Mouse (Mus musculus) ES-E14 (cell line): ENCODE measurements around the gene Cox19. TPM values are rescaled to one million over a fixed set of nuclear protein-coding genes. Genes with fewer than 3 reads are reported as not detected.
"Not testable (repeated sequence)": the region's sequence is repeated elsewhere in the genome, so short reads cannot be mapped to it uniquely, and the experiment has no call there.

Experiments
- DNase-seq: peaks from one replicate; pipeline ENCODE4 v3.0.0-alpha.2; 2013; ENCODE audit warnings: low read depth, low spot score
- H3K27ac ChIP-seq: 2 replicates; pipeline ENCODE4 v1.5.1; 2012; ENCODE audit warnings: low read depth, mild to moderate bottlenecking, low read length, moderate library complexity, mixed read lengths; ENCODE audit not compliant: poor library complexity, insufficient read depth, severe bottlenecking
- H3K36me3 ChIP-seq: 2 replicates; pipeline ENCODE4 v1.6.1; 2012; ENCODE audit warnings: mild to moderate bottlenecking, low read length, moderate library complexity, mixed read lengths; ENCODE audit not compliant: control insufficient read depth, poor library complexity, insufficient read depth, severe bottlenecking
- H3K4me1 ChIP-seq, 2 experiments: fragments of 150-350 bp in 1 of 2; sonication (generic) in 1 of 2; 2 replicates each; pipeline ENCODE4 v1.6.1; 2012; ENCODE audit warnings: low read length in 2 of 2, mild to moderate bottlenecking in 1 of 2, mixed read lengths in 1 of 2; ENCODE audit not compliant: control insufficient read depth in 2 of 2, insufficient read depth in 2 of 2, poor library complexity in 1 of 2
- H3K4me3 ChIP-seq, 2 experiments: fragments of 150-350 bp in 1 of 2; sonication (generic) in 1 of 2; 2 replicates each; pipeline ENCODE4 v1.5.1; 2012; ENCODE audit warnings: low read length in 2 of 2, low read depth in 1 of 2, mild to moderate bottlenecking in 1 of 2, mixed read lengths in 1 of 2; ENCODE audit not compliant: insufficient read depth in 1 of 2, poor library complexity in 1 of 2, severe bottlenecking in 1 of 2
- H3K9ac ChIP-seq: 2 replicates; pipeline ENCODE4 v1.6.1; 2012; ENCODE audit warnings: low read depth, mild to moderate bottlenecking, low read length, mixed read lengths; ENCODE audit not compliant: poor library complexity, insufficient read depth, severe bottlenecking
- H3K9me3 ChIP-seq: fragments of 150-350 bp; sonication (generic); 2 replicates; pipeline ENCODE4 v1.6.1; 2012; ENCODE audit warnings: low read depth, mild to moderate bottlenecking, low read length; ENCODE audit not compliant: control insufficient read depth, insufficient read depth
- CHD2 ChIP-seq: IDR thresholded peaks from 2 replicates; pipeline ENCODE4 v1.6.1; 2014; ENCODE audit warnings: mild to moderate bottlenecking, low read depth, low read length, inconsistent platforms
- HCFC1 ChIP-seq: IDR thresholded peaks from 2 replicates; pipeline ENCODE4 v1.6.1; 2012; ENCODE audit warnings: low read length, inconsistent platforms, borderline replicate concordance; ENCODE audit not compliant: insufficient read depth
- MAFK ChIP-seq: IDR thresholded peaks from 2 replicates; pipeline ENCODE4 v1.6.1; 2014; ENCODE audit warnings: mild to moderate bottlenecking, low read depth, low read length, inconsistent platforms; ENCODE audit not compliant: insufficient read depth
- ZC3H11A ChIP-seq: IDR thresholded peaks from 2 replicates; pipeline ENCODE4 v1.6.1; 2012; ENCODE audit warnings: low read depth, mild to moderate bottlenecking, inconsistent platforms, low read length, borderline replicate concordance
- ZNF384 ChIP-seq: IDR thresholded peaks from 2 replicates; pipeline ENCODE4 v1.6.1; 2012; ENCODE audit warnings: low read depth, low read length, inconsistent platforms
- in situ Hi-C, 2 experiments: fragments of 600-800 bp; cut with MboI; formaldehyde crosslinking; loops; one replicate each; pipeline ENCODE4 v1.15.1; 2025; ENCODE audit warnings: low sequenced_read_pairs in 2 of 2, inconsistent platforms in 1 of 2; ENCODE audit not compliant: unreplicated experiment in 2 of 2
- total RNA-seq: library from RNA; depleted of rRNA; stranded (reverse); fragments of 300-350 nt; gene quantifications from 2 replicates; pipeline ENCODE4 v1.2.3, GENCODE M21; 2012

Gene Cox19
- total RNA-seq, 1 experiment, result 26.6 TPM

DNA sequence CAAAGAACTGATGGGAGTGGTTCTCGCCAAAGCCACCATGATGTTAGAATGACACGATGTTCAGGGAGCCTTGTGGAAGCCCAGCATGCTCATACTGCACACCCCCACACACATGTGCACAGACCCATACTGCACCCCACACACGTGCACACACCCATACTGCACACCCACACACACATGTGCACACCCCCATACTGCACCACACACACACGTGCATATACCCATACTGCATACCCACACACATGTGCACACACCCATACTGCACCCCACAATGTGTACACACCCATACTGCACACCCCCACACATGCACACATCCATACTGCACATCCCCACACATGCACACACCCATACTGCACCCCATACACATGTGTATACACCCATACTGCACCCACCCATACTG is 15.6 kb downstream of the Cox19 start:
- Histone ChIP-seq H3K4me3 (no peak overlapping the region), H3K9ac (no peak overlapping the region), H3K36me3 (peaks cover 6% of the 10 kb centered on the region; the same call in 1 of the 2 replicates), H3K9me3 (no peaks in the 10 kb centered on the region), H3K27ac (no peak overlapping the region), H3K4me1 (peaks cover 2 to 23% of the 10 kb centered on the region in 2 experiments; a peak in 3 of 4 replicates)
- no peak for TF ChIP-seq MAFK
- TF ChIP-seq CHD2, result no peak
- TF ChIP-seq HCFC1, result no peak
- TF ChIP-seq ZC3H11A, result no peak
- TF ChIP-seq ZNF384, result no peak
- in situ Hi-C loops, result no loop called here
- no peak for DNase-seq

DNA sequence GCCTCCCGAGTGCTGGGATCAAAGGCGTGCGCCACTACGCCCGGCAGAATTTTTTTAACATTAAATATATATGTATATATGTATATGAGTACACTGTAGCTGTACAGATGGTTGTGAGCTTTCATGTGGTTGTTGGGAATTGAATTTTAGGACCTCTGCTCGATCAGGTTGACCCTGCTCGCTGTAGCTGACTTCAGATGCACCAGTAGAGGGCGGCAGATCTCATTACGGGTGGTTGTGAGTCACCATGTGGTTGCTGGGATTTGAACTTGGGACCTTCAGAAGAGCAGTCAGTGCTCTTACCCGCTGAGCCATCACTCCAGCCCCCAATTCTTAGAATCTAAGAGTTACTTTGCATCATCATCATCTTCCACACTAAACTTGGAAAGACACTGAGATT is 16.8 kb downstream of the Cox19 start:
- H3K36me3 ChIP-seq, H3K4me3 ChIP-seq, DNase-seq, H3K9ac ChIP-seq, H3K9me3 ChIP-seq, H3K27ac ChIP-seq, in situ Hi-C loops: not testable (repeated sequence)
- peaks cover 2 to 14% of the 10 kb centered on the region in 2 experiments; a peak in 3 of 4 replicates for H3K4me1 ChIP-seq

DNA sequence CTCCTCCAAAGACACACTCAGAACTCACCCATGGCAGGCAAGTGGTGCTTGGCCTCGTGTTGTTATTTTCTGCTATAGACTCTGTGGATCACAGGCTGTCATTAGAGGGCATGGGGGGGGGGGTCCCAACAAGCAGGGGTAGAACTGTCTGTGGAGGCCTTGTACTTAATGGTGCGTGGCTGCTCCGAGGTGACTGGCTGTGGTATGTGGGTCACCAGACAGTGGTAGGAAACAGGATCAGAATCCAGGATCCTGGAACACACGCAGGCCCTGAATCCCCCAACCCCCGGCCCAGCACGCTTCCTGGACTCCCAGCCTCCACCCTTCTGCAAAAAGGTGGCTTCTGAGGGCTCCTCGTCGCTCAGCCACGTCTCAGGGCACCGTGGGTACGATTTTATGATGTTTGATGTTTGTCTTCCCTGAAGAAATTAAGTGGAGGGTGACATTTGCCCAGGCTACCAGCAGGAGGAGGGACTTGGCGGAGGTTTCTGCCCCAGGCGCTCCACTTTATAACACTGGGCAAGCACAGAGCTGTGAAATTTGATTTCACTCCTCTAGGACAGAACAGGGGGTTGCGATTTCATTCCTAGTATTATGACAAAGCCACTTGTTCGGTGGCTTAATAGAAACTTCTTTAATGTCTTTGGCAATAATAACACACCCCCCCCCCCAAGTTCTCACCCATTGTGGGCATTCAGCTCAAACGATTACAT is 17.8 kb downstream of the Cox19 start:
- Histone ChIP-seq H3K36me3 (no peaks in the 10 kb centered on the region), H3K9me3 (no peaks in the 10 kb centered on the region), H3K27ac (no peak overlapping the region), H3K9ac (no peak overlapping the region), H3K4me1 (peaks cover 2 to 7% of the 10 kb centered on the region in 2 experiments; a peak in 3 of 4 replicates), H3K4me3 (no peak overlapping the region)
- in situ Hi-C loops, result no loop called here
- TF ChIP-seq CHD2 (no peak), ZNF384 (no peak), ZC3H11A (no peak), HCFC1 (no peak), MAFK (no peak)
- DNase-seq, result no peak

DNA sequence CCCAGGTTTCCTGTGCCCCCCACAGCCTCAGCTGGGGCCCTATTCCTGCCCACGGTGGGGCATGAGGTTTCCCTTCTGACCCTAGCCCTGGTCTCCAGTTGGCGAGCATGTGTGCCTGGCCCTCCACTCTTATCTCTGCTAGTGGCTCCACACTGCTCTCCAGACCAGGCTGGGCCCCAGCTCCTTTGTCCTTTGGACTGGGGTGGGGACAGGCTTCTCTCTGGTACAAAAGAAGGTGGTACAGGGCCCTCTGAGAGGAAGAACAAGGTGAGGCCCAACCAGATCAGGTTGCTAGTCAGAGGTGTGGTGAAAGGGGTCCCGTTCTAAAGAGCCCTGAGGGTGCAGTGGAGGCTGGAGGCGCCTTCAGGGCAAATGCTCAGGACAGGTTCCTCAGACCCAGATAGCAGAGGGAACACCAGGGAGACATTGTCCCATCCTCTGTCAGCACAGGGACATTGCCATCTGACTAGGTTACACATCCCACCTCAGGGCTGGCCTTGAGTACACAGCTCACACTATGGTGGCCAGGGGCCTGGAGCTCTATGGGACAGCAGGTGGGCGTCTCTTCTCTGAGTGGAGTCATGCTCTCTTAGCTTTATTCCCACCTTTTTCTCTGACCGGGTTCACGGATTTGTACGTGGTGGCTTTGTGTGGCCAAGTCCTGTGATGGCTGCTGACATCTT is 18.5 kb downstream of the Cox19 start:
- TF ChIP-seq ZNF384 (no peak), ZC3H11A (no peak), MAFK (no peak), HCFC1 (no peak), CHD2 (no peak)
- DNase-seq, result no peak
- in situ Hi-C loops, result no loop called here
- H3K4me3 ChIP-seq, result no peak overlapping the region
- no peaks in the 10 kb centered on the region for H3K36me3 ChIP-seq
- H3K4me1 ChIP-seq, result peaks cover under 1 to 2% of the 10 kb centered on the region in 2 experiments; a peak in 2 of 4 replicates
- no peaks in the 10 kb centered on the region for H3K9me3 ChIP-seq
- H3K9ac ChIP-seq, result no peak overlapping the region
- H3K27ac ChIP-seq, result no peak overlapping the region

DNA sequence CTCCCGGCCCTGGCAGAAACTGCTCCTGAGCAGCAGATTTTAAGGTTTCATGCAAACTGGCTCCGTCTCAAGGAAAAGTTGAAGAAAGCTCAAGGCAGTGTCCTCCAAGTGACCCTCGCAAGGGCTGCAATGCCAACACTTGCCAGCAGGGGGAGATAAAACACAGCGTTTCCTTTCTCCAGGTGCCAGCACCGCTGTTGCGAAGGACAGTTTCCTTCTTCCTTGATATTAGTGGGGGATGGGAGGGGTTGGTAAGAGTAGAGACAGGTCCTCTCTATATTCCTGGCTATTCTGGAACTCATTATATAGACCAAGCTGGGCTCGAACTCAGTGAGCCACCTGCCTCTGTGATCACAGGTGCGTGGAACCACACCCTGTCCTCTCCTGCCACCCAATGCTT is 19.5 kb downstream of the Cox19 start:
- no peaks in the 10 kb centered on the region for H3K9me3 ChIP-seq
- no peak overlapping the region for H3K27ac ChIP-seq
- H3K36me3 ChIP-seq, result no peaks in the 10 kb centered on the region
- H3K4me1 ChIP-seq, result peaks cover 0 to 4% of the 10 kb centered on the region in 2 experiments; a peak in 2 of 4 replicates
- no peak for TF ChIP-seq ZC3H11A
- TF ChIP-seq CHD2, result no peak
- TF ChIP-seq MAFK, result no peak
- TF ChIP-seq HCFC1, result no peak
- TF ChIP-seq ZNF384, result no peak
- no peak overlapping the region for H3K9ac ChIP-seq
- H3K4me3 ChIP-seq, result no peak overlapping the region
- peak; percentile 83 for DNase-seq
- in situ Hi-C loops, result no loop called here
